Mouse (Mus musculus): ENCODE measurements at regions not wholly inside any gene's neighbourhood (a gene's known extent, or its start where the extent isn't known, plus 50 kb on each side); places are given as distances from the start of the nearest gene placed in this dataset.
A peak's percentile ranks its signal among the peaks of the same experiment; 100 is the strongest.
"Not testable (repeated sequence)": the region's sequence is repeated elsewhere in the genome, so short reads cannot be mapped to it uniquely, and the experiment has no call there.

- DNase-seq (ENCODE audit: low spot score in 2 of 2): no peak
Observed at GRCm38 (mm10) chr8:103626446-103626845, 475.0 kb upstream of the Cdh5 start.

DNA sequence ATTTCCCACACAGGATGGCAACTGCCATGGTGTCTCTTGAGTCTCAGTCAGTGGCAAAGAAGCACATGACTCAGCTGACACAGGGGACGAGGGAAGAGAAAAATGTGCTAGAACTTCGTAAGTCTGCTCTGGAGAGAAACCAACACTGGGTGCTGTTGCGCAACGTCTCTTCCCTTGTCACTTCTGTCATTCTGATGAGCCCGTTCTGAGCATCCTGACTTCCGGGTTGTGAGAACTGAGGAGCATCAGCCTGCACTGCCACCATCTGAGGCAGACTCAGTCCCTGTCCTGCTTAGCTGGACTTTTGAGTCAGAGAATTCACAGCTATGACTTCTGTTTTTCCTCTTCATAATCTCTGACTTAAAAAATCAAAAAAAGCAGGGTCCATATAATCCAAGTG, 468.9 kb upstream of the Cdh5 start:
- no peak for DNase-seq (ENCODE audit: low spot score in 2 of 2)

DNA sequence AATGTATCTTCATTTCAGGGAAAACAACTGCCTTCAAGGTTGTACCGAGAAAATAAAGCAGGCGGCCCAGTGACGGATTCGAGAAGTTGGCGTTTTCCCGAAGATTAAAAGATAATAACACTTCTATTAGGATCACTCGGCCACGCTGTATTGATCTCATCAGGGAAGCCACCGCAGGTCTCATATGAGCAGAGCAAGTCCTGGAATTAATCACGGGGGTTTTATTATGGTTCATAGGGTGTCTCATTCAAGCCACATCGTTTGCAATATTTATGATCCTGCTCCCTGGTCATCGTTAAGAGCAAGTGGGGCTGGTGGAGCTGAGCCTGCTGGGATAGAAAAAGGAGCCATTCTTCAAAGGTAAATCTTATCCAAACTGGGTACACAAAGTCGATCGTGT, 466.5 kb upstream of the Cdh5 start:
- no peak for DNase-seq (ENCODE audit: low spot score in 2 of 2)

GRCm38 (mm10) chr8:103643621-103644020, 457.8 kb upstream of the Cdh5 start:
- DNase-seq (ENCODE audit: low spot score in 2 of 2): no peak

DNA sequence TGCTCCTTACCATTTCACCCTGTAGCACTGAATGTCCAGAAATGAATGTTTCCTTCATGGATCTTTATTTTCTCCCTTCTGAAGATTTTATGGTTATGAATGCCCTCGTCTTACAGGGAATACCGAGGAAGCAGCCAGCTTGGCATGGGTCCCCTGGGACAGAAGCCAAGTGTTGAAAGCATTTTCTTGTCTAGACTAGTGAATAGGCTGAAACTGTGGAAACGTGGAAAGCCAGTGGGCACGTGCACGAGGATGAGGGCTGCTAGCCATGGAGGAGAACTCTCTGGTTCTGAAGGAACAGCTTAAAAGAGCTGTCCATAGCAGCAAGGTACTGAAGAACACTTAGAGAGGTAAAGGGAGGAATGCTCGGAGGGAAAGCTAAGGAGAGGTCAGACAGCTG, 457.3 kb upstream of the Cdh5 start:
- DNase-seq (ENCODE audit: low spot score in 2 of 2): peak; percentile 60 to 67

GRCm38 (mm10) chr8:103644845-103645244, 456.6 kb upstream of the Cdh5 start:
- no peak for DNase-seq (ENCODE audit: low spot score in 2 of 2)

GRCm38 (mm10) chr8:103664796-103665195, 436.6 kb upstream of the Cdh5 start:
- no peak for DNase-seq (ENCODE audit: low spot score in 2 of 2)

- not testable (repeated sequence) for DNase-seq (ENCODE audit: low spot score in 2 of 2)
Observed at GRCm38 (mm10) chr8:103686233-103686632, 415.2 kb upstream of the Cdh5 start.

DNA sequence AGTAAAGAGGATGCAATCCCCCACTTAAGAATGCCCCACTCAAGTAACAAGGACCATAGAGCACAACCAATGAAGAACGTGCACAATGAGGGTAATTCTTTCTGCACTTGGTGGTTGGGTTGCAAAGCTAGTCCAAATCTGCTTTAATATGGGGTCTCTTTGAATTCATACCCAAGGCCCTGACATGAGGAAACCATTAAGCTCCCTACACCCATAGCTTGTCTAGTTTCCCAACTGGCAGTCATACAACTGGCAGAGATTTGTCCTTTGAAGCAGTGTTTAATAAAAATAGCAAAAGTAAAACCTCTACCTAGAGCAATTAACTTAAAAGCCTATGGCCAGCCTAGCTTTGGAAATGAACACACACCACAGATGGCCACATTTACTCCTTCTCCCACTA, 411.0 kb upstream of the Cdh5 start:
- no peak for DNase-seq (ENCODE audit: low spot score in 2 of 2)

DNA sequence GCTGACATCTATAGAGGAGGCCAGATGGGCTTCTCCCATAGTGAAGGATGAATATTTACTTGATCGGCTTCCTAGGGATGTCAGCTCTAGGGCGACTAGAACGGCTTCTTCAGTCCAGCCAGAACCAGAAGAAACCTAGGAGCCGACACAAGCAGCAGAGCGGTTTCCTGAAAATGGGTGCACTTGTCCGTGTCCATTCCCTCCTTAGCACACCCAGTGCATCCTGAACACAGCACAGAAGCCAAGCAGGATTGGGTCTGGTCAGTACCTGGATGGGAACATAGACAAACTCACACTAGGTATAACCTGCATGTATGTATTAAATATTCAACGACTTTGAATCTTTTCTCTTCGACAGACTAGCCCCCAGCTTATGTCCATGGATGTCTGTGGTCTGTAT, 407.9 kb upstream of the Cdh5 start:
- DNase-seq (ENCODE audit: low spot score in 2 of 2): no peak

DNA sequence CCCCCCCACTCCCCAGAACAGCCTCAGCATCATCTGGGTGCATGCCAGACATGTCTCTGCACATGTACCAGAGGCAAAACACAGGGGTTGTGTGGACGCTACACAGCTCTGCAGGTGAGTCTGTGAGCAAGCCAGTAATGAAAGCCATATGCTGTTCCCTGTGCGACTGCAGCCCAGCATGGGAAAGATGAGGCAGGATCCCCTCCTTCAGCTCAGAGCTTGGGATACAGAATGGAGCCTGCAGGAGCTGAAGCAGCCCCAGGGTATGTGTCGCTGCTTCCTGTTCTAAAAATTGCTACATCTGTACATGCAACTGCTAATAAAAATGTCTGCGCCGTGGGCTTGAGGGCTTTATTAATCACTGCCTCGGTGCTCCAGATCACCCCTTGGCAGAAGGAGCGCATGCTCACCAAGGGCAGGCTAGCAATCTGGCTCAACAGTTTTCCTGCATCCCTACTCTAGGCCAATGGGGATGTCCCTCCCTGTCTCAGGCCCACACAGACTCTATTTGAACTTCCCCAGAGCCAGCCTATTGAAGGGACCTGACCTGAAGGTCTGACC, 407.0 kb upstream of the Cdh5 start:
- DNase-seq (ENCODE audit: low spot score in 2 of 2): no peak

DNA sequence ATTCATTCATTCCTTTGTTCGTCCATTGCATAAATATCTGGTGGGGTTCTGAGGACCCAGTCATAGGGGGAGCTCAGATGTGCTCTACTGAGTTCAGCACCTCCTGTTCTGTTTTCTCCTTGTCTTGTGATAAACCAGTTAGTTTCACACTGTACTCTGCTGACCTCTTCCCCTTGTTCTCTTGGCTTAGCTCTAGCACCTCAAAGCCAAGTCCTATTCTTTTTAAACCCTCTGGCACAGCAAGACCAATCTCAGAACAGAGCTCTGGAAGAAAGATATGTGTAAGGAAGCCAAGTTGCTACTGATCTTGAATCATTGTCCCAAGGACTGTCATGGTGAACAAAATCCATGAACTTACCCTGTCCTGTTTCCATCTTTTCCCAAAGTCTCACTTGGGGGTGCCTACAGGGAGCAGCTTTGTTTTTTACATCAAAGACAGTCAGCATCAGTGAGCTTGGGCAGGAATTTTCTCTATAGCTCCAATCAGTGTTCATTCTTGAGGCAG, 402.4 kb upstream of the Cdh5 start:
- no peak for DNase-seq (ENCODE audit: low spot score in 2 of 2)

DNA sequence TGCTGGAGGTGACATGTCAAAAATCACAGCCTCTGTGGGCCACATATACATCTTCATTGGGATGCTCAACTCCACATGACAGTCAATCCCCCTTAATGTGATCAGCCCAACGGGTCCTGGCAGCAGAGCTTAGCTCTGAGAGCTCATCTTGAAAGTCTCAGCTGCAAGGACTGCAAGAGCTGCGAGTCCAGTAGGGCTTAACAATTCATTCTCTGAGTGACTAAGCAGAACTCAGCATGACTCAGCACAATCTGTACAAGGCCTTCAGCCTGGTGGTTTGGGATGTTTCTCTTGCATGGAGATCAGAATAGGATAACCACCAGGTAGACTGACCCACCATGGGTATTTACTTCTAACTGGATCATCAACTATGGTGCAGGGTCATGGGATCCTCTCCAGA, 399.2 kb upstream of the Cdh5 start:
- DNase-seq (ENCODE audit: low spot score in 2 of 2): no peak

DNA sequence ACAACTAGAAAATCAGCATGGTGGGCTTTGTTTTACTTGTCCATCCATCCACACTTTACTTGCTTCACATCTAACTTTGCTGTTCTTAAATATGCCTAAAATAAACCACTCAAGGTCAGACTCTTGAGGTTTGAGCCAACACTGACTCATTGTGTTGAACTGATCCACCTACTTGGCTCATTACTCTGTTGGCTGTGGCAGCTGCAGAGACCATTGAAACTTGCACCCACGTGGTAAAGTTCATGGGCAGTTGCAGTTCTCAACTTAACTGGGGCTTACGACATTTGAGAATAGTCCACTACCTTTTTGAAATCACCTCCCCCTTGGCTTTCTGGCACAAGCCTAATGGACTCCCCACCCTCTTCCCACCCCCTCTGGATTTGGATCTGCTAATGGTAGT, 395.3 kb upstream of the Cdh5 start:
- no peak for DNase-seq (ENCODE audit: low spot score in 2 of 2)

DNA sequence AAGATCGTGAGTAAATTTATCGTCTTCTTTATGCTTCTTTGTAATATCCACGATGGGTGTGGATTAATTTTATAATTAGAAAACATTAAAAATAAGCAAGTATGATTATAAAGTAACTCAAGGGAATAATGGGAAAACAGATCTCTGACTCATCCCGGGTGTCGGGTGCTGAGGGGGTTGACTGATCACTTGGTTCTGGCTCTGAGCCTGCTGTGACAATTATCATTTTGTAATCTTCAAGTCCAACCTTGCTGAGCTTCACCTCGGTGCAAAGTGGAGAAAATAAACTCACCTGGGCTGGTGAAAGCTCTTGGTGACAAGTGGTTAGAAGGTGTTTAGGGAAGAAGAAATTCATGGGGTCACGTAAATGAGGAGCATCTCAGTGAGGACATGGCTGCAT, 390.6 kb upstream of the Cdh5 start:
- not testable (repeated sequence) for DNase-seq (ENCODE audit: low spot score in 2 of 2)

DNA sequence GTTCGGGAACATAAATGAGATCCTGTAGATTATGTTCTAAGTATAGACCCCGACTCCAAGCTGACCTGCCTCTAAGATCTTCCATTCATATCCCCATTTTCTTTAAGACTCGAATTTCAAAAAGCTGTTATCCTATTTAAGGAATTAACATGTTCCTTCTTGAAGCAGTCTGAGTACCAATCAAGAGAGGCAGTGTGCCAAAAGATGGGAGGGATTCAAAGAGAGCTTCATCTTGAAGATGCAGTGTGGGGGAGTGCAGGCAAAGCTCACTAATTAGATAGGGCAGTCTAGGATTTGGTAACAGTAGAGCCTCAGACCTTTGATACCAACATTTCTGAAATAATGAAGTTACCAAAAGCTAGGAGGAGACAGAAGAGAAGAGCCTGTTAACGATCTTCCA, 383.7 kb upstream of the Cdh5 start:
- DNase-seq (ENCODE audit: low spot score in 2 of 2): no peak

- no peak for DNase-seq (ENCODE audit: low spot score in 2 of 2)
Observed at GRCm38 (mm10) chr8:103733466-103733865, 368.0 kb upstream of the Cdh5 start.

GRCm38 (mm10) chr8:103738330-103738729, 363.1 kb upstream of the Cdh5 start:
- peak in 1 of 2 experiments; percentile 23 for DNase-seq (ENCODE audit: low spot score in 2 of 2)

DNA sequence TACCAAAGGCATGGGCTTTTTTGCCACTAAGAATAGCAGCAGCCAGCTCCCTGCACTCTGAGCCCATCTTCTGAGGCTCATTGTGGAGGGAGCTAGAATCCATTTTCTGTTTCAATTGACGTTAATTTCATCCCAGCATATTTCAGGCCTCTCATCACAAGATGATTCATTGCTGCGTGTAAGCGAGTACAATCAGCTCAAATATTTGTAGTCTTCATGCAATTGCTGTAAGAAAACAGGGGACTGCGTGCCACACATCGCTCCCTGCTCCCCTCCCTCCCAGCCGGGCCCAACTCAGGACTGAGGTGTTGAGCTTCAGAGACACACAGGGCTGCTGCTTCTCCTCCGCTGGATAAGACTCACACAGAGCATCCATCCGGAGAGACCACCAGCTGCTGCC, 360.0 kb upstream of the Cdh5 start:
- DNase-seq (ENCODE audit: low spot score in 2 of 2): peak in 1 of 2 experiments; percentile 7

- no peak for DNase-seq (ENCODE audit: low spot score in 2 of 2)
Observed at GRCm38 (mm10) chr8:103748734-103749133, 352.7 kb upstream of the Cdh5 start.

DNA sequence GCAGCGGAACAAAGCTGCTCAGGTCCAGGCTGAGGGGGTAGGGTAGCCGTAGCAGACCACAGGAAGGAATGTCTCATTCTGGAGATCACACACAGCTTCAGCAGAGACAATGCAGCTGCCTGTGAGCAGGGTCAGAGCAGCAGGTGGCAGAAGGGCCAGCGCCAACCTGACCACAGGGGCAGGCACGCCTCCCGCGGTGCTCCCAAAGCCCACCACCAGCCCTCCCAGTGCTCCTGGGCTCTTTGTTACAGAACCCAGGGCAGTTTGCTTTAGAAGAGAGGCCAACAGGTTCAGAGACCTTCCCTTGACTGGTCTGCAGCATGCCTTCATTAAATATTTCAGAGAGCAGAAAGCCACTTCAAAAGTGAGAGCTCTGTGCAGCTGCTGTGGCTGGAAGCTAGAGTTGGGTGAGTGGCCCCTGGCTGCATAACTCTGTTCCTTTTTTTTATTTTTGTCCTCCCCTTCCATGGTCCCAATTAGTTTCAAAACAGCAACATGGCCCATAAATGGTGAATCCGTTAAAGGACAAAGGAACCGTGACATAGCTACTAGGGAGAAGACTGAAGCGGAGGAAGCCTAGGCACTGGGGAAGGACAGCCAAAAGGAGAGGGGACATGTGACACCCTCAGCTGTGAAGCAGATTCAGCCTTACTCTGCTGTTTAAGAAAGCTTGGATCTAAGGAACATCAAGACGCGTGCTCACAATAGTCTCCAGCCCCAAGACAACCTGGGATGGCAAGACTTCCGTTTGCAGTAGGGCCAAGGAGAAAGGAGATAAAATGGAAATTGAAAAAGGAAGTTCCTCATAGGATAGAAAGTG, 350.9 kb upstream of the Cdh5 start:
- DNase-seq (ENCODE audit: low spot score in 2 of 2): no peak

DNA sequence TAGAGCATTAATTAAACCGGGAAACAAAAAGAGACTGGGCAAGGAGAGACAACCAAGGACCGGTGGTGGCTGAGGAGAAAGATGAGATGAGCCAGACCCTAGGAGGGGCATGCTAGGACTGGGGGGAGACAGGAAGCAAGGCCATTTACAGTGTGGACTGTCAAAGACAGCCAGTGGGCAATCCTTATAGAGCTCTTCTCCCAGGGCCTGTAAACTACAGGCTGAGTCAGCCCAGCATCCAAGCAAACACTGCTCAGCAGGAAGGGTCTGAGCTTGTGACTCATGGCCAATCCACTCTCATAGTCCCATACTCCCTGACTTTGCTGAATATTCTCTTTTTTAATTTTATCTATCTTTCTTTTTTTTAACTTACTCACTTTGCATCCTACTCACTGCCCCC, 350.3 kb upstream of the Cdh5 start:
- no peak for DNase-seq (ENCODE audit: low spot score in 2 of 2)

DNA sequence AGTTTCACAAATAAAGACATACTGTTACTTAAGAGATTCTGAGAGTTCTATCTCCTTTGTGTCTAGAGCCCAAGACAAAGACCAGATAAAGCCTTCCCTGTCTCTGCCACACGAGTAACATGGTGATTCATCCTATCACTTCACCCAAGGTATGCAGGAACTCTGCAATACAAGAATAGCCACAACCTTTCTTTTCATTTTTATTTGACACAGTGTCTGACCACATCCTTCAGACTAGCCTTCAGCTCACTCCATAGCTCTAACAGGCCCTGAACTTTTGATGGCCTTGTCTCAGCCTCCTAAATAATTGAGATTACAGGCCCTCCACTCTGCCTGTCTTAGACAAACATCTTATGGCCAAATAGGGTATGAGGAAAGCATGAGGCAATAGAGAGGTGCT, 337.6 kb upstream of the Cdh5 start:
- no peak for DNase-seq (ENCODE audit: low spot score in 2 of 2)

Measured in frontal cortex, postnatal 14 days (tissue).